23 mouse cellular contexts compared by ENCODE assay signal in the genomic region with DNA sequence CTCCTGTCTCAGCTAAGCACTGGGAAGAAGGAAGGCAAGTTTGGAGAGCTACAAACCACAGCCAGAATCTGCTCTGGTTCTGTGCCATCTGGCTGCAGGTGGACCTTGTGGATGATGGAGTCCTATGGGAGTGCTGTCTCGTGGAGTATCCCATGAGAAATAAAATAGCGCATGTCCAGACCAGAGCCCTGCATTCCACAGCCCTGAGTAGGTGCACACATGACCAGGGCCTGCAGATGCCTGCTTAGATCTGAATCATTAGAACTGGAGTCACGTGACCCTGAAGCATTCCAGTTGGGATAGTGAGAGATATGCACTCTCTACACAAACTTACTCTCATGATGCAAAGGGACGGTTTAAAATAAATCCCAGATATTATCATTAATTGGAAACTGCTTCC.
DNase-seq lines count a peak whose midpoint lies in the region; TF ChIP-seq lines count a peak whose summit lies in the region.
"Had no signal": no experiment of that assay in that cellular context is flagged by ENCODE, and none has a peak within 500 bp of the region (broad histone marks: within the 10 kb centered on the region; RNA-seq: fewer than 3 reads in every experiment).

No protein-coding gene starts in this region.

- intact Hi-C loops in gastrocnemius, adult 2 months (cut with DNase I): no loop called here

- TF ChIP-seq CTCF in gastrocnemius, adult 2 months (IDR thresholded peaks at IDR 0.05): no peak

- peak; percentile 43 for DNase-seq in gastrocnemius, adult 2 months
- no peak for DNase-seq in gastrocnemius, postnatal 4 days (ENCODE audit: low spot score in 2 of 2)
- peak; percentile 60 for DNase-seq in urinary bladder, postnatal 14 days (ENCODE audit: low spot score)
- DNase-seq in urinary bladder, postnatal 10 days (ENCODE audit: low spot score): no peak
- peak; percentile 43 for DNase-seq in gastrocnemius, postnatal 25 days
- DNase-seq in ovary, postnatal 10 days (ENCODE audit: low spot score): no peak
- DNase-seq in cerebellum, adult 8-10 months: no peak
- DNase-seq in cerebellum, adult 11-12 months: no peak
- DNase-seq: cerebellum, postnatal 25 days; embryo, embryonic 11 days; kidney, adult 2 months; kidney, postnatal 14 days; layer of hippocampus, postnatal 36 days; liver, embryonic 13.5 days; lung, embryonic 14.5 days; lung, postnatal 36 days; right cerebral cortex, postnatal 25 days; thymus, postnatal 25 days had no signal

- no peak overlapping the region for H3K27ac ChIP-seq in gastrocnemius, adult 2 months
- H3K27ac ChIP-seq: layer of hippocampus, adult 2 months; limb, embryonic 13.5 days; liver, embryonic 13.5 days; midbrain, embryonic 15.5 days; neural tube, embryonic 15.5 days had no signal

- no peak overlapping the region for H3K4me3 ChIP-seq in gastrocnemius, adult 2 months
- H3K4me3 ChIP-seq: heart, embryonic 12.5 days; layer of hippocampus, adult 2 months; limb, embryonic 13.5 days; liver, embryonic 13.5 days; midbrain, embryonic 15.5 days; neural tube, embryonic 15.5 days had no signal

Comparison
In these comparisons a context has a peak if more than half of its experiments do, and no peak if none do; other contexts are left out.
1. DNase-seq: peak in gastrocnemius, adult 2 months (single experiment), urinary bladder, postnatal 14 days (single experiment) and gastrocnemius, postnatal 25 days (single experiment); none in gastrocnemius, postnatal 4 days (0 of 2), urinary bladder, postnatal 10 days (single experiment), ovary, postnatal 10 days (single experiment), cerebellum, adult 8-10 months (single experiment) and cerebellum, adult 11-12 months (single experiment).